Mouse (Mus musculus): ENCODE measurements around the gene Fyn. TPM values are rescaled to one million over a fixed set of nuclear protein-coding genes. Genes with fewer than 3 reads are reported as not detected.

Fyn gene
- polyA plus RNA-seq, 1 experiment from 2014 or later: 22.4 TPM

DNA sequence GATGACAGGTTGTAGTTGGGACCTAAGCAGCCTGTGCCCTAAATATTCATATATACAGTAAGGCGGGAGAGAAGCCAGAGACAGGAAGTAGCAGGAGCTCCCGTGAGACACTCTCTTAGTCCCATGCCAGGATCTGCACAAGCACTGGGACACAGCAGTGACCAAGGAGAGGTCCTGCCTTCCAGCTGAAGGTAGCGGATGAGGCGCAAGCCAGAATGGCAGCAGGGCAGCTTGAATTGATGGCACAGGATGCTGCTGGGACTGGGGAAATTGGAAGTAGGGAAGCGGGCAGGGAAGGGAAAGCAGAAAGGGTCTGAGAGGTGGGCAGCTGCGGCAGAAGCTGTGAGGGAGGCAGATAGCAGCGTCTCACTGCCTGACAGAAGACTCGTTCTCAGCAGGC lies 81.7 kb downstream of the Fyn start:
- H3K36me3 ChIP-seq (ENCODE audit: insufficient read depth, low read length): no peaks in the 10 kb centered on the region
- no peak overlapping the region for H3K4me3 ChIP-seq (ENCODE audit: low read length)
- no peaks in the 10 kb centered on the region for H3K9me3 ChIP-seq (ENCODE audit: low read length)
- 68% methylated on average over 8 of the region's 8 CpGs for WGBS
- no peak overlapping the region for H3K4me2 ChIP-seq (replicated peaks; ENCODE audit: low read depth, low read length)
- no peaks in the 10 kb centered on the region for H3K27me3 ChIP-seq (ENCODE audit: insufficient read depth, low read length)
- ATAC-seq (ENCODE audit: low FRiP score, low TSS enrichment): no peak
- H3K27ac ChIP-seq (ENCODE audit: low read length): peak overlapping the region; percentile 54
- H3K4me1 ChIP-seq (ENCODE audit: insufficient read depth, low read length): peaks cover 36% of the 10 kb centered on the region
- 0 out of 2 replicates have a peak overlapping the region, but pooled peaks have one; percentile 8 for H3K9ac ChIP-seq (replicated peaks; ENCODE audit: low read length)

GRCm38 (mm10) chr10:39451065-39451464 lies 82.4 kb downstream of the Fyn start:
- Histone ChIP-seq H3K9ac (replicated peaks; ENCODE audit: low read length) (no peak overlapping the region), H3K27me3 (ENCODE audit: insufficient read depth, low read length) (no peaks in the 10 kb centered on the region), H3K27ac (ENCODE audit: low read length) (peak overlapping the region; percentile 55; the same call in 1 of the 2 replicates), H3K9me3 (ENCODE audit: low read length) (no peaks in the 10 kb centered on the region), H3K36me3 (ENCODE audit: insufficient read depth, low read length) (no peaks in the 10 kb centered on the region), H3K4me3 (ENCODE audit: low read length) (no peak overlapping the region), H3K4me1 (ENCODE audit: insufficient read depth, low read length) (peaks cover 33% of the 10 kb centered on the region), H3K4me2 (replicated peaks; ENCODE audit: low read depth, low read length) (no peak overlapping the region)
- WGBS: 64% methylated on average over 6 of the region's 6 CpGs
- no peak for ATAC-seq (ENCODE audit: low FRiP score, low TSS enrichment)

DNA sequence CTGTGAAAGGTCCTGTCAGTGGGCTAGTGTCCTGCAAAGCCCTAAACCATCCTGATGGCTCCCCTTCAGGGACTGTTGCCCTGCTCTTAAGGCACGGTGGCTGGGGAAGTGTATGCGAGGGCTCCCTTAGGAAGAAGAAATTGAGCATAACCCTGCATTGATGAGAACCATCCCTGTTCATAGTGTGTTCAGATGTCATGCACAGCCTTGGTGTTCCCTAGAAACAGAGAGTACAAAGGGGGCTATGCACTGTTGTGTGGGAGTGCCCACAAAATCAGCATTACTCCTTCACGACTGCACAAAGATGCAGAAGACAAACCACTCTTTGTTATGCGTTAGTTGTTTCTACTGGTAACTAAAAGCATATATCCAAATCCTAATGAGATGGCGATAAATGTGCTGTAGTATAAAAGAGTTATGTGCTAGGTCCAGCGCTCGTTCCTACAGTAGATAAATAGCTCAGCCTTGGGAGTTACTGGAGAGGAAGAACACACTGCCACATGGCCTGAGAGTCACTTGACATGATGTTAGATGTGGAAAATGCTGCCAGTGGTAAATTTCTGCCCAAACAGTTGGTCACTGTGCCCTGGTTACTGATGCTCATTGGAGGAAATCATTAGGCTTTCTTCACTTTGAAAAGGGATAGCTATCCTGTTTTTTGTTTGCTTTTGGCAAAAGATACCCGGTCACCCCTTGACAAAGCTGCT lies 83.4 kb downstream of the Fyn start:
- Histone ChIP-seq H3K27ac (ENCODE audit: low read length) (no peak overlapping the region), H3K27me3 (ENCODE audit: insufficient read depth, low read length) (no peaks in the 10 kb centered on the region), H3K9ac (replicated peaks; ENCODE audit: low read length) (no peak overlapping the region), H3K4me2 (replicated peaks; ENCODE audit: low read depth, low read length) (no peak overlapping the region), H3K9me3 (ENCODE audit: low read length) (no peaks in the 10 kb centered on the region), H3K4me1 (ENCODE audit: insufficient read depth, low read length) (peaks cover 33% of the 10 kb centered on the region), H3K4me3 (ENCODE audit: low read length) (no peak overlapping the region), H3K36me3 (ENCODE audit: insufficient read depth, low read length) (no peaks in the 10 kb centered on the region)
- WGBS: 47% methylated on average over 8 of the region's 8 CpGs
- no peak for ATAC-seq (ENCODE audit: low FRiP score, low TSS enrichment)

GRCm38 (mm10) chr10:39455344-39455743 lies 86.7 kb downstream of the Fyn start:
- H3K4me1 ChIP-seq (ENCODE audit: insufficient read depth, low read length): peaks cover 27% of the 10 kb centered on the region
- H3K27ac ChIP-seq (ENCODE audit: low read length): no peak overlapping the region
- WGBS: 61% methylated on average over 4 of the region's 4 CpGs
- no peak for ATAC-seq (ENCODE audit: low FRiP score, low TSS enrichment)
- no peak overlapping the region for H3K9ac ChIP-seq (replicated peaks; ENCODE audit: low read length)
- no peaks in the 10 kb centered on the region for H3K9me3 ChIP-seq (ENCODE audit: low read length)
- no peaks in the 10 kb centered on the region for H3K27me3 ChIP-seq (ENCODE audit: insufficient read depth, low read length)
- no peaks in the 10 kb centered on the region for H3K36me3 ChIP-seq (ENCODE audit: insufficient read depth, low read length)
- no peak overlapping the region for H3K4me3 ChIP-seq (ENCODE audit: low read length)
- H3K4me2 ChIP-seq (replicated peaks; ENCODE audit: low read depth, low read length): no peak overlapping the region

DNA sequence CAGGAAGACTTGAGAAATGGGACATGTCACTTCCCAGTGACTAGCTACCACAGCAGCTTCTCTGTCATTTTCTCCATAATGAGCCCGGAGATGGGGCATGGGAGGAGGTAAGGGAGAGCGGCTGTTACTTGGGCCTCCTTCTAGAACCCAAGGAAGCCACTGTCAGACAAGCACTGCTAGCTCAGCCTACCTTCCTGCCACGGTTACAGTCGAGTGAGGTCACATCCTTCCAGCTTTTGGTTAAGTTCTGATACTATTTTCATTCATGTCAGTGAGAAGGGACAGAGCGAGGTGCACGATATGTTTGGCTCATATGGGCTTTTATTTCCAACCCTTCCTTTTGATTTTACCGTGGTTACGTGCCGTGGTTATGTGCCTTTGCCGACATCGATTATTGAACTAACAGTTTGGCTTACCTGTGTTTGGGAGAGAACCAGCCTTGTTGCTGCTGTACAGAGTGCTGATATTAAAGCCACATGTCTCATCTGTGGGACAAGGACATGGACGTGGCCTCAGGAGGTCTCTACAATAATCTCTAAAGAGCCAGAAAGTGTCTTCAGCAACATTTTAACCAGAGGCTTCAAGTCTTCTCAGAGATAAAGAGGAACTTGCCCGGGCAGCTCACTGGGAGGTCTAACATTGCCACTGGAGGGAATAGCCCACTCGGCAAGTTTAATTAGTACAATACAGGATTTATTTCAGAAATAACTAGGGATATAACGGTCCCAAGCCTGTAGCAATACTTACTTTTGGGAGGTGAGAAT lies 87.4 kb downstream of the Fyn start:
- H3K36me3 ChIP-seq (ENCODE audit: insufficient read depth, low read length): no peaks in the 10 kb centered on the region
- H3K27me3 ChIP-seq (ENCODE audit: insufficient read depth, low read length): no peaks in the 10 kb centered on the region
- no peak overlapping the region for H3K27ac ChIP-seq (ENCODE audit: low read length)
- no peak overlapping the region for H3K4me2 ChIP-seq (replicated peaks; ENCODE audit: low read depth, low read length)
- 87% methylated on average over 15 of the region's 15 CpGs for WGBS
- no peak for ATAC-seq (ENCODE audit: low FRiP score, low TSS enrichment)
- H3K4me1 ChIP-seq (ENCODE audit: insufficient read depth, low read length): peaks cover 23% of the 10 kb centered on the region
- H3K9me3 ChIP-seq (ENCODE audit: low read length): no peaks in the 10 kb centered on the region
- H3K4me3 ChIP-seq (ENCODE audit: low read length): no peak overlapping the region
- no peak overlapping the region for H3K9ac ChIP-seq (replicated peaks; ENCODE audit: low read length)

DNA sequence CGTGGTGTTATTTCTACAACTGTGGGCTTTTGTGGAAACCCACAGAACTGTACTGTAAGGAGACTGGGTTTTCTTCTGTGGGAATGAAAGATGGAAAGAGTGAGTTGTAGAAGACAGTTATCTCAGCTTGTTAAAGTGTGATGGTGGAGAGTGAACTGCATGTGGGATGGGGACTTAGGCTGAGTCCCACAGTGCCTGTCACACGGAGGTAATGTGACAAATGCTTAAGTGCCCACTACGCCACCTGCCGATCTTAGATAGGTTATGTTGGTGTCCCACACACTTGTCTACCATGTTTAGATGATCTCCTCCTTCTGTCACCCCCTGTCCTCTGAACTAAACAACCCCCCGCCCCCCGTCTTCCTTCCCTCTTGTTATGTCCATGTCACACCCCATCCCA lies 88.1 kb downstream of the Fyn start:
- Histone ChIP-seq H3K4me1 (ENCODE audit: insufficient read depth, low read length) (peaks cover 17% of the 10 kb centered on the region), H3K27ac (ENCODE audit: low read length) (no peak overlapping the region), H3K27me3 (ENCODE audit: insufficient read depth, low read length) (no peaks in the 10 kb centered on the region), H3K9me3 (ENCODE audit: low read length) (no peaks in the 10 kb centered on the region), H3K36me3 (ENCODE audit: insufficient read depth, low read length) (no peaks in the 10 kb centered on the region), H3K4me2 (replicated peaks; ENCODE audit: low read depth, low read length) (no peak overlapping the region), H3K9ac (replicated peaks; ENCODE audit: low read length) (no peak overlapping the region), H3K4me3 (ENCODE audit: low read length) (no peak overlapping the region)
- no peak for ATAC-seq (ENCODE audit: low FRiP score, low TSS enrichment)
- 85% methylated on average over 6 of the region's 6 CpGs for whole genome bisulfite sequencing

GRCm38 (mm10) chr10:39457281-39457680 lies 88.6 kb downstream of the Fyn start:
- Histone ChIP-seq H3K27ac (ENCODE audit: low read length) (no peak overlapping the region), H3K4me3 (ENCODE audit: low read length) (no peak overlapping the region), H3K36me3 (ENCODE audit: insufficient read depth, low read length) (no peaks in the 10 kb centered on the region), H3K27me3 (ENCODE audit: insufficient read depth, low read length) (no peaks in the 10 kb centered on the region), H3K4me1 (ENCODE audit: insufficient read depth, low read length) (peaks cover 16% of the 10 kb centered on the region), H3K9ac (replicated peaks; ENCODE audit: low read length) (no peak overlapping the region), H3K4me2 (replicated peaks; ENCODE audit: low read depth, low read length) (no peak overlapping the region), H3K9me3 (ENCODE audit: low read length) (no peaks in the 10 kb centered on the region)
- WGBS: 89% methylated on average over 11 of the region's 11 CpGs
- ATAC-seq (ENCODE audit: low FRiP score, low TSS enrichment): no peak

DNA sequence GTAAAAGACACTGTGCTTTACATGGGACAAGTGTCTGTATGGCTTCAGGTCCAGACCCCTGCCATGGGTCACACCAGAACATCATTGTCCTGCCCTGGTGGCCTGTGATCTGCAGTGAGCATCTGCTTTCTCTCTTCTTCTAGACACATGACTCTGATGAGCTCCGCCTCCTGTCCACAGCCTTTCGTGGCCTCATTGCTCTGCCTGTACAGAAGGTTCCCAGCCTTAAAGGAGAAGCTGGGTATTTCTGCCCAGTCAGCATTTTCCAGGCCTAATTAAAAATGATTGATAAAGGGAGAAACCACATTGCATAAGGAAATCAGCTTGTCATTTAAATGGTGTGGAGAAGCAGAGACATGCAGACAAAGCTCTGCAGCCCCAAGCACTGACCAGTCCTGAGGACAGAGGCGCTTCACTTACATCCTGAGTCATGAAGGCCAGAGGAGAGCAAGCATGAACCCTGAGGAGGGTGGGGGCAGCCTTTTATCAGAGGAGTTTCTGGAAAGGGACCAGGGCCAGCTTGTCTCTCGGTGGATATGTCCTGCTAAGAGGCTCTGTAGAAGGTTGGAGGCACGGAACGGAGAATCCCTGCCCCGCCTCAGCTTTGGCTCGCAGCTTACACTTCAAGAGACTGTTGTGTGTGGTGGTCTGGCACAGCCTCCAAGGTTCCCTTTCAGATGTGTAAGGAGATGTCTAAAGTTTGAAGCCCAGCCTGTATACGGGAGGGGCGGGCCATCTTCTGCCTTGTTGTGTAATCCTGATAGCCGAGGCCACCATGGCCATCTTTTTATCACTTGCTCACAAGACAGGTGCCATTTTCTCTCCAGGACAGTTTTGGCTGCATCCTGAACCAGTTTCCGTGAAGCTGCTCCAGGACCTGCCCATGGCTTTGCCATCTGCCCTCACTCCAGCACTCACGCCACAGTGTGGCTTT lies 90.4 kb downstream of the Fyn start:
- no peaks in the 10 kb centered on the region for H3K9me3 ChIP-seq (ENCODE audit: low read length)
- H3K36me3 ChIP-seq (ENCODE audit: insufficient read depth, low read length): no peaks in the 10 kb centered on the region
- ATAC-seq (ENCODE audit: low FRiP score, low TSS enrichment): peak; percentile 34; the same call in 1 of the 2 replicates
- H3K9ac ChIP-seq (replicated peaks; ENCODE audit: low read length): no peak overlapping the region; the same call in 1 of the 2 replicates
- 57% methylated on average over 13 of the region's 13 CpGs for WGBS
- H3K4me1 ChIP-seq (ENCODE audit: insufficient read depth, low read length): peaks cover 25% of the 10 kb centered on the region
- no peaks in the 10 kb centered on the region for H3K27me3 ChIP-seq (ENCODE audit: insufficient read depth, low read length)
- no peak overlapping the region for H3K4me2 ChIP-seq (replicated peaks; ENCODE audit: low read depth, low read length)
- no peak overlapping the region for H3K4me3 ChIP-seq (ENCODE audit: low read length)
- H3K27ac ChIP-seq (ENCODE audit: low read length): peak overlapping the region; percentile 21; the same call in 1 of the 2 replicates

DNA sequence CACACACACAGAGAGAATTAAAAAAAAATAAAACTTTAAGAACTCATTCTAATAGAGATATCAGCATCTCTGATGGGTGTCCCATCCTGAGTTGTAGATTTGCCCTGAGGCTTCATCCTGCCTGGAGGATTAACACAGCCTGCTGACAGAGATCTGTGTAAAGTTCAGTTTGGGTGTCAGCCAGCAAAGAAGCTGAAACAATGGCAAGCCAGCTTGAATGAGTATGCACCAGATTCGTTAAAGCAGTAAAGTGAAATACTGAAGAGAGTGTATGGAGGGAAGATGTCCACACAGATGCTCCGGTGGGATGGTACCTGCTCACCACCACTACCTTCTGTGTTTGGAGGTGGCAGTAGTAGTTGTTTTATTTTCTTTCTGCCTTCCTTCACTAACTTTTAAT lies 92.0 kb downstream of the Fyn start:
- Histone ChIP-seq H3K36me3 (ENCODE audit: insufficient read depth, low read length) (no peaks in the 10 kb centered on the region), H3K4me2 (replicated peaks; ENCODE audit: low read depth, low read length) (no peak overlapping the region), H3K4me3 (ENCODE audit: low read length) (no peak overlapping the region), H3K9ac (replicated peaks; ENCODE audit: low read length) (no peak overlapping the region), H3K9me3 (ENCODE audit: low read length) (no peaks in the 10 kb centered on the region), H3K27me3 (ENCODE audit: insufficient read depth, low read length) (no peaks in the 10 kb centered on the region), H3K27ac (ENCODE audit: low read length) (no peak overlapping the region), H3K4me1 (ENCODE audit: insufficient read depth, low read length) (peaks cover 25% of the 10 kb centered on the region)
- ATAC-seq (ENCODE audit: low FRiP score, low TSS enrichment): no peak
- 83% methylated on average over 2 of the region's 2 CpGs for WGBS
